24 mouse cellular contexts compared by ENCODE assay signal in genomic region chr1:172071556-172071955, GRCm38 (mm10). TPM values are rescaled to one million over a fixed set of nuclear protein-coding genes. Genes with fewer than 3 reads are reported as not detected.
DNase-seq lines count a peak whose midpoint lies in the region; ATAC-seq and TF ChIP-seq lines count a peak whose summit lies in the region.
"Had no signal": no experiment of that assay in that cellular context is flagged by ENCODE, and none has a peak within 500 bp of the region (broad histone marks: within the 10 kb centered on the region; RNA-seq: fewer than 3 reads in every experiment).

No protein-coding gene starts in this region.

- no peak overlapping the region for H3K4me2 ChIP-seq in forebrain, embryonic 12.5 days
- no peak overlapping the region for H3K4me2 ChIP-seq in forebrain, embryonic 11.5 days (ENCODE audit: low read depth, low read length, severe bottlenecking)
- no peak overlapping the region for H3K4me2 ChIP-seq in midbrain, embryonic 12.5 days (replicated peaks)
- H3K4me2 ChIP-seq in midbrain, embryonic 14.5 days (ENCODE audit: low read length) = no peak overlapping the region
- H3K4me2 ChIP-seq in forebrain, embryonic 14.5 days (ENCODE audit: low read length) = no peak overlapping the region
- H3K4me2 ChIP-seq in hindbrain, postnatal 0 days (ENCODE audit: low read depth, low read length) = no peak overlapping the region
- H3K4me2 ChIP-seq: embryonic facial prominence, embryonic 12.5 days; limb, embryonic 13.5 days; liver, embryonic 13.5 days; lung, embryonic 14.5 days had no signal

- H3K4me1 ChIP-seq in forebrain, embryonic 12.5 days = no peaks in the 10 kb centered on the region
- no peaks in the 10 kb centered on the region for H3K4me1 ChIP-seq in forebrain, embryonic 11.5 days (replicated peaks; ENCODE audit: control insufficient read depth, insufficient read depth, low read length)
- no peaks in the 10 kb centered on the region; the same call in 1 of the 2 replicates for H3K4me1 ChIP-seq in midbrain, embryonic 12.5 days
- H3K4me1 ChIP-seq in midbrain, embryonic 14.5 days (ENCODE audit: control insufficient read depth, insufficient read depth, low read length) = no peaks in the 10 kb centered on the region
- no peaks in the 10 kb centered on the region for H3K4me1 ChIP-seq in forebrain, embryonic 14.5 days (ENCODE audit: control insufficient read depth, insufficient read depth, low read length)
- no peaks in the 10 kb centered on the region for H3K4me1 ChIP-seq in hindbrain, postnatal 0 days (ENCODE audit: insufficient read depth, low read length)
- H3K4me1 ChIP-seq: embryonic facial prominence, embryonic 12.5 days; limb, embryonic 13.5 days; liver, embryonic 13.5 days had no signal

- no peak for TF ChIP-seq CTCF in hindbrain, postnatal 0 days (IDR thresholded peaks at IDR 0.05; ENCODE audit: low read depth)

- no peak overlapping the region for H3K4me3 ChIP-seq in forebrain, embryonic 12.5 days (replicated peaks)
- H3K4me3 ChIP-seq in forebrain, embryonic 11.5 days (ENCODE audit: low read depth, low read length) = no peak overlapping the region
- no peak overlapping the region for H3K4me3 ChIP-seq in midbrain, embryonic 12.5 days
- no peak overlapping the region for H3K4me3 ChIP-seq in midbrain, embryonic 14.5 days (replicated peaks; ENCODE audit: low read depth, low read length)
- H3K4me3 ChIP-seq in forebrain, embryonic 14.5 days (ENCODE audit: low read depth, low read length) = no peak overlapping the region
- no peak overlapping the region for H3K4me3 ChIP-seq in hindbrain, postnatal 0 days (ENCODE audit: low read length)
- H3K4me3 ChIP-seq: embryonic facial prominence, embryonic 12.5 days; heart, embryonic 10.5 days; limb, embryonic 13.5 days; liver, embryonic 13.5 days had no signal

- no peak for DNase-seq in forebrain, embryonic 11.5 days (ENCODE audit: low spot score)
- no peak for DNase-seq in midbrain, embryonic 14.5 days
- peak; percentile 65 for DNase-seq in forebrain, embryonic 14.5 days (ENCODE audit: low spot score)
- DNase-seq in hindbrain, postnatal 0 days (ENCODE audit: low spot score) = peak; percentile 58
- no peak for DNase-seq in frontal cortex, adult 2 months (ENCODE audit: extremely low spot score in 1 of 2, low spot score in 1 of 2)
- DNase-seq: adrenal gland, postnatal 25 days; cerebellum, adult 18-20 months; kidney, adult 2 months; kidney, postnatal 10 days; liver, embryonic 13.5 days; lung, embryonic 14.5 days; lung, postnatal 36 days had no signal

- ATAC-seq in forebrain, embryonic 12.5 days (ENCODE audit: low FRiP score) = peak; percentile 55; the same call in 1 of the 2 replicates
- no peak; the same call in 1 of the 2 replicates for ATAC-seq in forebrain, embryonic 11.5 days (replicated peaks; ENCODE audit: low FRiP score)
- ATAC-seq in midbrain, embryonic 12.5 days (ENCODE audit: low FRiP score, low read depth) = no peak
- ATAC-seq in midbrain, embryonic 14.5 days (ENCODE audit: low FRiP score, low TSS enrichment) = no peak
- ATAC-seq in forebrain, embryonic 14.5 days = peak; percentile 85
- ATAC-seq in hindbrain, postnatal 0 days = peak; percentile 70

- WGBS in forebrain, embryonic 12.5 days = 79% methylated on average over 4 of the region's 4 CpGs
- 81% methylated on average over 4 of the region's 4 CpGs for whole genome bisulfite sequencing in forebrain, embryonic 11.5 days
- 63% methylated on average over 4 of the region's 4 CpGs for WGBS in midbrain, embryonic 12.5 days
- WGBS in midbrain, embryonic 14.5 days = 65% methylated on average over 4 of the region's 4 CpGs
- 61% methylated on average over 4 of the region's 4 CpGs for WGBS in forebrain, embryonic 14.5 days
- WGBS in hindbrain, postnatal 0 days = 63% methylated on average over 4 of the region's 4 CpGs

- H3K27me3 ChIP-seq in forebrain, embryonic 12.5 days = no peaks in the 10 kb centered on the region
- no peaks in the 10 kb centered on the region for H3K27me3 ChIP-seq in forebrain, embryonic 11.5 days (ENCODE audit: control insufficient read depth, insufficient read depth, low read length)
- no peaks in the 10 kb centered on the region for H3K27me3 ChIP-seq in midbrain, embryonic 12.5 days
- H3K27me3 ChIP-seq in midbrain, embryonic 14.5 days (ENCODE audit: control insufficient read depth, insufficient read depth, low read length) = no peaks in the 10 kb centered on the region
- no peaks in the 10 kb centered on the region for H3K27me3 ChIP-seq in forebrain, embryonic 14.5 days (replicated peaks; ENCODE audit: control insufficient read depth, insufficient read depth, low read length)
- no peaks in the 10 kb centered on the region for H3K27me3 ChIP-seq in hindbrain, postnatal 0 days (ENCODE audit: insufficient read depth, low read length)
- H3K27me3 ChIP-seq: CH12.LX; embryonic facial prominence, embryonic 12.5 days; limb, embryonic 13.5 days; liver, embryonic 13.5 days had no signal

- H3K36me3 ChIP-seq in forebrain, embryonic 12.5 days (replicated peaks) = peaks cover 100% of the 10 kb centered on the region
- H3K36me3 ChIP-seq in forebrain, embryonic 11.5 days (ENCODE audit: control insufficient read depth, insufficient read depth, low read length) = peaks cover 22% of the 10 kb centered on the region
- H3K36me3 ChIP-seq in midbrain, embryonic 12.5 days = peaks cover 98% of the 10 kb centered on the region
- H3K36me3 ChIP-seq in midbrain, embryonic 14.5 days (ENCODE audit: control insufficient read depth, insufficient read depth, low read length) = peaks cover 95% of the 10 kb centered on the region
- H3K36me3 ChIP-seq in forebrain, embryonic 14.5 days (ENCODE audit: control insufficient read depth, insufficient read depth, low read length) = peaks cover 100% of the 10 kb centered on the region
- H3K36me3 ChIP-seq in hindbrain, postnatal 0 days (ENCODE audit: insufficient read depth, low read length) = peaks cover 88% of the 10 kb centered on the region

- no peak overlapping the region for H3K27ac ChIP-seq in forebrain, embryonic 12.5 days
- no peak overlapping the region for H3K27ac ChIP-seq in forebrain, embryonic 11.5 days (ENCODE audit: low read depth, low read length)
- H3K27ac ChIP-seq in midbrain, embryonic 12.5 days (replicated peaks) = peak overlapping the region; percentile 27; the same call in 1 of the 2 replicates
- H3K27ac ChIP-seq in midbrain, embryonic 14.5 days (replicated peaks; ENCODE audit: low read depth, low read length) = no peak overlapping the region
- H3K27ac ChIP-seq in forebrain, embryonic 14.5 days (ENCODE audit: low read depth, low read length) = peak overlapping the region; percentile 33; the same call in 1 of the 2 replicates
- 0 out of 2 replicates have a peak overlapping the region, but pooled peaks have one; percentile 20 for H3K27ac ChIP-seq in hindbrain, postnatal 0 days
- H3K27ac ChIP-seq: embryonic facial prominence, embryonic 12.5 days; heart, embryonic 10.5 days; limb, embryonic 13.5 days; liver, embryonic 13.5 days had no signal

- H3K9ac ChIP-seq in forebrain, embryonic 12.5 days = no peak overlapping the region
- no peak overlapping the region for H3K9ac ChIP-seq in forebrain, embryonic 11.5 days (ENCODE audit: low read length)
- H3K9ac ChIP-seq in midbrain, embryonic 12.5 days (replicated peaks) = no peak overlapping the region
- H3K9ac ChIP-seq in midbrain, embryonic 14.5 days (replicated peaks; ENCODE audit: low read length) = no peak overlapping the region
- H3K9ac ChIP-seq in forebrain, embryonic 14.5 days (ENCODE audit: low read length) = no peak overlapping the region
- no peak overlapping the region for H3K9ac ChIP-seq in hindbrain, postnatal 0 days (replicated peaks; ENCODE audit: low read length)
- H3K9ac ChIP-seq: embryonic facial prominence, embryonic 12.5 days; limb, embryonic 13.5 days; liver, embryonic 13.5 days; lung, embryonic 14.5 days had no signal

- no peaks in the 10 kb centered on the region for H3K9me3 ChIP-seq in forebrain, embryonic 12.5 days
- H3K9me3 ChIP-seq in forebrain, embryonic 11.5 days (ENCODE audit: control insufficient read depth, low read length) = no peaks in the 10 kb centered on the region
- H3K9me3 ChIP-seq in midbrain, embryonic 12.5 days = no peaks in the 10 kb centered on the region
- no peaks in the 10 kb centered on the region for H3K9me3 ChIP-seq in midbrain, embryonic 14.5 days (ENCODE audit: control insufficient read depth, low read length)
- no peaks in the 10 kb centered on the region for H3K9me3 ChIP-seq in forebrain, embryonic 14.5 days (replicated peaks; ENCODE audit: control insufficient read depth, low read length)
- H3K9me3 ChIP-seq in hindbrain, postnatal 0 days (ENCODE audit: low read length) = no peaks in the 10 kb centered on the region
- H3K9me3 ChIP-seq: embryonic facial prominence, embryonic 12.5 days; heart, embryonic 10.5 days; limb, embryonic 13.5 days; liver, embryonic 13.5 days had no signal

RNA-seq across cellular contexts. Expression of gene Copa, which starts 10.8 kb away (rescaled TPM):
- polyA plus RNA-seq in forebrain, embryonic 12.5 days (2016; fragmentation: Nextera tagmentation; extraction: Ambion mirVana) = 199 and 222 TPM in 2 replicates
- 182 and 187 TPM in 2 replicates for polyA plus RNA-seq in forebrain, embryonic 11.5 days (2014; fragmentation: Nextera tagmentation; extraction: Ambion mirVana)
- 219 and 220 TPM in 2 replicates for polyA plus RNA-seq in midbrain, embryonic 12.5 days (2016; fragmentation: Nextera tagmentation; extraction: Ambion mirVana)
- 96.5 and 188 TPM in 2 replicates for polyA plus RNA-seq in midbrain, embryonic 14.5 days (2014; fragmentation: Nextera tagmentation; extraction: Ambion mirVana)
- polyA plus RNA-seq in forebrain, embryonic 14.5 days (2014; fragmentation: Nextera tagmentation; extraction: Ambion mirVana) = 123 and 148 TPM in 2 replicates
- total RNA-seq in hindbrain, postnatal 0 days (2014; rRNA removed) = 189 and 191 TPM in 2 replicates
- polyA plus RNA-seq in hindbrain, postnatal 0 days (2015; fragmentation: Nextera tagmentation; extraction: Ambion mirVana) = 136 and 142 TPM in 2 replicates
- 114 and 122 TPM in 2 replicates for polyA plus RNA-seq in frontal cortex, adult 2 months (2012; rRNA removed)

RNA-seq across cellular contexts. Expression of gene Ncstn, which starts 11.0 kb away (rescaled TPM):
- 107 and 111 TPM in 2 replicates for polyA plus RNA-seq in forebrain, embryonic 12.5 days (2016; fragmentation: Nextera tagmentation; extraction: Ambion mirVana)
- 107 and 117 TPM in 2 replicates for polyA plus RNA-seq in forebrain, embryonic 11.5 days (2014; fragmentation: Nextera tagmentation; extraction: Ambion mirVana)
- polyA plus RNA-seq in midbrain, embryonic 12.5 days (2016; fragmentation: Nextera tagmentation; extraction: Ambion mirVana) = 123 and 128 TPM in 2 replicates
- polyA plus RNA-seq in midbrain, embryonic 14.5 days (2014; fragmentation: Nextera tagmentation; extraction: Ambion mirVana) = 97.7 and 117 TPM in 2 replicates
- polyA plus RNA-seq in forebrain, embryonic 14.5 days (2014; fragmentation: Nextera tagmentation; extraction: Ambion mirVana) = 81.3 and 93.7 TPM in 2 replicates
- total RNA-seq in hindbrain, postnatal 0 days (2014; rRNA removed) = 77.5 and 86.9 TPM in 2 replicates
- polyA plus RNA-seq in hindbrain, postnatal 0 days (2015; fragmentation: Nextera tagmentation; extraction: Ambion mirVana) = 95.0 and 101 TPM in 2 replicates
- 82.6 and 88.1 TPM in 2 replicates for polyA plus RNA-seq in frontal cortex, adult 2 months (2012; rRNA removed)

RNA-seq across cellular contexts. Expression of gene Nhlh1, which starts 14.2 kb away (rescaled TPM):
- 9.0 and 9.8 TPM in 2 replicates for polyA plus RNA-seq in forebrain, embryonic 12.5 days (2016; fragmentation: Nextera tagmentation; extraction: Ambion mirVana)
- 6.0 and 7.6 TPM in 2 replicates for polyA plus RNA-seq in forebrain, embryonic 11.5 days (2014; fragmentation: Nextera tagmentation; extraction: Ambion mirVana)
- polyA plus RNA-seq in midbrain, embryonic 12.5 days (2016; fragmentation: Nextera tagmentation; extraction: Ambion mirVana) = 11.1 and 11.5 TPM in 2 replicates
- polyA plus RNA-seq in midbrain, embryonic 14.5 days (2014; fragmentation: Nextera tagmentation; extraction: Ambion mirVana) = 3.6 and 5.5 TPM in 2 replicates
- 4.5 and 7.4 TPM in 2 replicates for polyA plus RNA-seq in forebrain, embryonic 14.5 days (2014; fragmentation: Nextera tagmentation; extraction: Ambion mirVana)
- 13.3 and 17.3 TPM in 2 replicates for total RNA-seq in hindbrain, postnatal 0 days (2014; rRNA removed)
- polyA plus RNA-seq in hindbrain, postnatal 0 days (2015; fragmentation: Nextera tagmentation; extraction: Ambion mirVana) = 2.3 and 2.4 TPM in 2 replicates
- polyA plus RNA-seq in frontal cortex, adult 2 months (2012; rRNA removed) = 0.30 and 0.50 TPM in 2 replicates
- total RNA-seq: adrenal gland, postnatal 25 days; CH12.LX; gastrocnemius, adult 18-20 months; megakaryocyte-erythroid progenitor cell, adult 5-6 weeks; MEL had no signal
- polyA plus RNA-seq: gonadal fat pad, adult 2 months; heart, postnatal 0 days; kidney, adult 2 months; limb, embryonic 13.5 days; liver, embryonic 13.5 days; lung, embryonic 14.5 days; urinary bladder, adult 2 months had no signal

RNA-seq across cellular contexts. Expression of gene Vangl2, which starts 43.3 kb away (rescaled TPM):
- 61.9 and 63.2 TPM in 2 replicates for polyA plus RNA-seq in forebrain, embryonic 12.5 days (2016; fragmentation: Nextera tagmentation; extraction: Ambion mirVana)
- 47.0 and 49.3 TPM in 2 replicates for polyA plus RNA-seq in forebrain, embryonic 11.5 days (2014; fragmentation: Nextera tagmentation; extraction: Ambion mirVana)
- 56.9 and 60.9 TPM in 2 replicates for polyA plus RNA-seq in midbrain, embryonic 12.5 days (2016; fragmentation: Nextera tagmentation; extraction: Ambion mirVana)
- 52.7 and 57.3 TPM in 2 replicates for polyA plus RNA-seq in midbrain, embryonic 14.5 days (2014; fragmentation: Nextera tagmentation; extraction: Ambion mirVana)
- polyA plus RNA-seq in forebrain, embryonic 14.5 days (2014; fragmentation: Nextera tagmentation; extraction: Ambion mirVana) = 45.1 and 55.8 TPM in 2 replicates
- 86.6 and 117 TPM in 2 replicates for total RNA-seq in hindbrain, postnatal 0 days (2014; rRNA removed)
- 33.0 and 36.5 TPM in 2 replicates for polyA plus RNA-seq in hindbrain, postnatal 0 days (2015; fragmentation: Nextera tagmentation; extraction: Ambion mirVana)
- 11.5 and 13.4 TPM in 2 replicates for polyA plus RNA-seq in frontal cortex, adult 2 months (2012; rRNA removed)

RNA-seq across cellular contexts. Expression of gene Pex19, which starts 55.0 kb away (rescaled TPM):
- 157 and 162 TPM in 2 replicates for polyA plus RNA-seq in forebrain, embryonic 12.5 days (2016; fragmentation: Nextera tagmentation; extraction: Ambion mirVana)
- polyA plus RNA-seq in forebrain, embryonic 11.5 days (2014; fragmentation: Nextera tagmentation; extraction: Ambion mirVana) = 146 and 150 TPM in 2 replicates
- 168 and 185 TPM in 2 replicates for polyA plus RNA-seq in midbrain, embryonic 12.5 days (2016; fragmentation: Nextera tagmentation; extraction: Ambion mirVana)
- polyA plus RNA-seq in midbrain, embryonic 14.5 days (2014; fragmentation: Nextera tagmentation; extraction: Ambion mirVana) = 122 and 156 TPM in 2 replicates
- 159 TPM in 2 replicates for polyA plus RNA-seq in forebrain, embryonic 14.5 days (2014; fragmentation: Nextera tagmentation; extraction: Ambion mirVana)
- 185 and 203 TPM in 2 replicates for total RNA-seq in hindbrain, postnatal 0 days (2014; rRNA removed)
- 140 and 144 TPM in 2 replicates for polyA plus RNA-seq in hindbrain, postnatal 0 days (2015; fragmentation: Nextera tagmentation; extraction: Ambion mirVana)
- 81.2 and 84.3 TPM in 2 replicates for polyA plus RNA-seq in frontal cortex, adult 2 months (2012; rRNA removed)

Comparison
In these comparisons a context has a peak if more than half of its experiments do, and no peak if none do; other contexts are left out.
1. ATAC-seq: peak in forebrain, embryonic 12.5 days (single experiment), forebrain, embryonic 14.5 days (single experiment) and hindbrain, postnatal 0 days (single experiment); none in forebrain, embryonic 11.5 days (single experiment), midbrain, embryonic 12.5 days (single experiment) and midbrain, embryonic 14.5 days (single experiment).
2. H3K27ac ChIP-seq: peak in midbrain, embryonic 12.5 days (single experiment), forebrain, embryonic 14.5 days (single experiment) and hindbrain, postnatal 0 days (single experiment); none in forebrain, embryonic 12.5 days (single experiment), forebrain, embryonic 11.5 days (single experiment) and midbrain, embryonic 14.5 days (single experiment).
3. DNase-seq: peak in forebrain, embryonic 14.5 days (single experiment) and hindbrain, postnatal 0 days (single experiment); none in forebrain, embryonic 11.5 days (single experiment), midbrain, embryonic 14.5 days (single experiment) and frontal cortex, adult 2 months (0 of 2).